Mouse (Mus musculus) embryonic facial prominence, embryonic 12.5 days (tissue): ENCODE data around the gene Gm4559. TPM values are rescaled to one million over a fixed set of nuclear protein-coding genes. Genes with fewer than 3 reads are reported as not detected.
A peak's percentile ranks its signal among the peaks of the same experiment; 100 is the strongest.
"Not testable (repeated sequence)": the region's sequence is repeated elsewhere in the genome, so short reads cannot be mapped to it uniquely, and the experiment has no call there.

Experiments
- ATAC-seq: fragments of 200-750 bp; cut with Nextera tagmentation; 2 replicates; pipeline ENCODE4 v1.8.0; 2017; ENCODE audit not compliant: insufficient number of reproducible peaks, insufficient read depth, low FRiP score, low TSS enrichment
- H3K27ac ChIP-seq: fragments of 300-500 bp; sonication (generic); 2 replicates; pipeline ENCODE4 v1.5.1; 2016; ENCODE audit warnings: mild to moderate bottlenecking
- H3K27me3 ChIP-seq: fragments of 300-500 bp; sonication (generic); 2 replicates; pipeline ENCODE4 v1.6.1; 2016; ENCODE audit warnings: mild to moderate bottlenecking, moderate library complexity
- H3K36me3 ChIP-seq: fragments of 300-500 bp; sonication (generic); 2 replicates; pipeline ENCODE4 v1.6.1; 2016; ENCODE audit warnings: mild to moderate bottlenecking
- H3K4me1 ChIP-seq: fragments of 300-500 bp; sonication (generic); 2 replicates; pipeline ENCODE4 v1.6.1; 2016
- H3K4me2 ChIP-seq: fragments of 300-500 bp; sonication (generic); replicated peaks from 2 replicates; pipeline ENCODE4 v1.6.1; 2016; ENCODE audit warnings: mild to moderate bottlenecking, moderate library complexity
- H3K4me3 ChIP-seq: fragments of 300-500 bp; sonication (generic); 2 replicates; pipeline ENCODE4 v1.5.1; 2016; ENCODE audit warnings: mild to moderate bottlenecking
- H3K9ac ChIP-seq: fragments of 300-500 bp; sonication (generic); 2 replicates; pipeline ENCODE4 v1.6.1; 2016; ENCODE audit warnings: mild to moderate bottlenecking, moderate library complexity
- H3K9me3 ChIP-seq: fragments of 300-500 bp; sonication (generic); 2 replicates; pipeline ENCODE4 v1.6.1; 2016; ENCODE audit warnings: mild to moderate bottlenecking, moderate library complexity
- WGBS: fragments of 180-500 bp; shearing (Covaris S2); methylation state at CpG from one replicate; pipeline ENCODE4 v1.1.7; 2016; 5-methylcytosine and 5-hydroxymethylcytosine counted together
- polyA plus RNA-seq: library from polyadenylated mRNA; unstranded; fragments of >200 nt; fragmentation: Nextera tagmentation; extraction: Ambion mirVana; gene quantifications from 2 replicates; pipeline ENCODE4 v1.2.1, GENCODE M21; 2016

Gm4559 gene
- not detected in 2 replicates for polyA plus RNA-seq

DNA sequence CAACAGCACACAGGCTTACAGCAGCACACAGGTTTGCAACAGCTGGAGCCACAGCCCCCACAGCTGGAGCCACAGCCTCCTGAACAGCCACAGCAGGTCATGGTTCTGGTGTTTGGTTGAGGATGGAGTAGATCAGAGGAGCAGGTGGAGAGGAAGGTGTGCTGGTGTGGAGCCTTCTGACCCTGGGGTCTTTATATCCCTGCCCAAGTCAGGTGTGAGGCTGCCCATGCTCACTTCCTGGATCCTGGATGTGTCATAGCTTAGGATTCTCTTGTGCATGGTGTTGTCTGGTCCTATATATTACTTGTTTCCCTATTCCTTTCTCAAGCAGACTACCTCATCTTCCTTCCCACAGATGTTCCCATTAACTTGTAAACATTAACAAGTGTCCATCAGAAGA lies at the start of gene Gm4559:
Gene Gm4559, minus strand, starts transcription at position 101 of the 400 bp plus-strand sequence.
- H3K27me3 ChIP-seq, H3K4me3 ChIP-seq, H3K9ac ChIP-seq, H3K4me1 ChIP-seq, H3K9me3 ChIP-seq, H3K27ac ChIP-seq, H3K36me3 ChIP-seq, ATAC-seq, H3K4me2 ChIP-seq: not testable (repeated sequence)

GRCm38 (mm10) chr7:142323396-142324117 lies 49.4 kb upstream of the Gm4559 start:
- H3K4me3 ChIP-seq = no peak overlapping the region
- H3K9me3 ChIP-seq = no peaks in the 10 kb centered on the region
- H3K36me3 ChIP-seq = no peaks in the 10 kb centered on the region
- 80% methylated on average over 12 of the region's 12 CpGs for WGBS
- H3K4me2 ChIP-seq = no peak overlapping the region
- H3K9ac ChIP-seq = no peak overlapping the region
- no peak for ATAC-seq
- H3K27me3 ChIP-seq = no peaks in the 10 kb centered on the region
- peaks cover 23% of the 10 kb centered on the region; the same call in 1 of the 2 replicates for H3K4me1 ChIP-seq
- 0 out of 2 replicates have a peak overlapping the region, but pooled peaks have one; percentile 80 for H3K27ac ChIP-seq

DNA sequence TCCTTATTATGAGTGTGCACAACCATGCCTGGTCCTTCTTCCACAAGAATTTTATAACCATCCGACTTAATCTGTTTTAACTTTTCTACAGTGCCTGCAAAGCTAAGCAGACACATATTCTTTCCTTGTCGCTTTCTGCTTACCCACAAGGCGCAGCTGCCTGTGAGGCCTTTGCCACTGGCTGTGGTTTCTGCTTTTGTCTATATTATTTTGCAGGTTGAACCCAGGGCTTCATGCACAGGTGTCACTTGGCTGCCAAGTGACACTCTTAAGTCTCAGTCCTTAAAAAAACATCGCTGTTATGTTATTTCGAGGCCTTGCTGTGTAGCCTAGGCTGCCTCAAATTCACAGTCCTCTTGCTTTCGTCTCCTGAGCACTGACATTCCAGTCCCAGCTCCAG lies 48.5 kb upstream of the Gm4559 start:
- Histone ChIP-seq H3K36me3 (no peaks in the 10 kb centered on the region), H3K4me2 (no peak overlapping the region), H3K27me3 (no peaks in the 10 kb centered on the region), H3K4me1 (peaks cover 23% of the 10 kb centered on the region; the same call in 1 of the 2 replicates), H3K9me3 (no peaks in the 10 kb centered on the region), H3K9ac (no peak overlapping the region), H3K4me3 (no peak overlapping the region), H3K27ac (peak overlapping the region; percentile 80)
- no peak for ATAC-seq
- WGBS = 82% methylated on average over 6 of the region's 6 CpGs

- not testable (repeated sequence) for H3K9me3 ChIP-seq, H3K9ac ChIP-seq, H3K4me2 ChIP-seq, H3K27me3 ChIP-seq, H3K4me3 ChIP-seq, H3K36me3 ChIP-seq
- H3K27ac ChIP-seq = peak overlapping the region; percentile 80
- peaks cover 23% of the 10 kb centered on the region; the same call in 1 of the 2 replicates for H3K4me1 ChIP-seq
- ATAC-seq = peak; percentile 77
- WGBS = 26% methylated on average over 6 of the region's 10 CpGs
Observed at GRCm38 (mm10) chr7:142321637-142322306, 47.6 kb upstream of the Gm4559 start.

DNA sequence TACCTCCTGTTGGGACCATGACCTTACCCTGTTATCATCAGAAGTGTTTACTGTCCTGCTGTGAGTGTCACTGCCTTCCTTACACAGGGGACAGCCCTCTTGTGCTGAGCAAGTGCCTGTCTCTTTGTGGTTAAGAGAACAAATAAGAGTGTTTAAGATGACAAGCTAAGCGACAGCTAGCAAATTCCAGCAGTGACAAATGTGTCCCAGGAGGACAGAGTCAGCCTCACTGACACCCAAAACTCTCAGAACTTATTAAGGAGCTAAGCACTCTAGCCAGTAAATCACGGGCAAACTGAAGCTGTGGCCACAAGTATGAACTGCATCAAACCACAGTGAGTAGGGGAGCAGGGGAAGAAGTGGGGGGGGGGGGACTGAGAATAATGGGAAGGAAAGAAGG lies 46.7 kb upstream of the Gm4559 start:
- Histone ChIP-seq H3K9ac (no peak overlapping the region), H3K9me3 (no peaks in the 10 kb centered on the region), H3K4me3 (no peak overlapping the region), H3K27ac (peak overlapping the region; percentile 75), H3K4me2 (no peak overlapping the region), H3K27me3 (no peaks in the 10 kb centered on the region), H3K4me1 (peaks cover 23% of the 10 kb centered on the region; the same call in 1 of the 2 replicates), H3K36me3 (no peaks in the 10 kb centered on the region)
- 25% methylated on average over 2 of the region's 2 CpGs for WGBS
- ATAC-seq = no peak

DNA sequence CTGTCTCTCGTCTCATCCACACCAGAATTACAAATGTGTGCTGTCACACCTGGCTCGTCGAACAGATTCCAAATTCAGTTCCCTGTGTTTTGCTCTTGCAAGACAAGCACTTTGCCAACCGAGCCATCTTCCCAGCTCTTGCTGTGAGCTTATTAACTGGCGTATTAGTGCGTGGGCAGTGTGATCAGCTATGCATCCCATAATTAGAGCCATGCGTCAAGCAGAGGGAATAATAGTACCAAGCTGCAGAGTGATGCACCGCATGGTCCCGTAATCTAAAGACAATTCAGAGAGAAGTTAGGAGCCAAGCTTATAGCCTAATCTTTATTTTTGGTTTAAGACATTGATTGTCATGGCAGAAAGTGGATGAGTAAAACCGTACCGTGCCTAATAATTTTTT lies 45.0 kb upstream of the Gm4559 start:
- Histone ChIP-seq H3K4me2 (no peak overlapping the region), H3K4me1 (peaks cover 23% of the 10 kb centered on the region; the same call in 1 of the 2 replicates), H3K27me3 (no peaks in the 10 kb centered on the region), H3K36me3 (no peaks in the 10 kb centered on the region), H3K9me3 (no peaks in the 10 kb centered on the region), H3K9ac (no peak overlapping the region), H3K27ac (no peak overlapping the region; the same call in 1 of the 2 replicates), H3K4me3 (no peak overlapping the region)
- WGBS = 79% methylated on average over 11 of the region's 11 CpGs
- no peak for ATAC-seq

GRCm38 (mm10) chr7:142317216-142317615 lies 43.1 kb upstream of the Gm4559 start:
- WGBS = 81% methylated on average over 5 of the region's 5 CpGs
- Histone ChIP-seq H3K36me3 (no peaks in the 10 kb centered on the region), H3K27me3 (no peaks in the 10 kb centered on the region), H3K27ac (no peak overlapping the region), H3K4me2 (no peak overlapping the region), H3K4me3 (no peak overlapping the region), H3K4me1 (peaks cover 23% of the 10 kb centered on the region; the same call in 1 of the 2 replicates), H3K9ac (no peak overlapping the region; the same call in 1 of the 2 replicates), H3K9me3 (no peaks in the 10 kb centered on the region)
- ATAC-seq = no peak

GRCm38 (mm10) chr7:142316558-142316957 lies 42.4 kb upstream of the Gm4559 start:
- Histone ChIP-seq H3K9ac (no peak overlapping the region), H3K36me3 (no peaks in the 10 kb centered on the region), H3K27ac (no peak overlapping the region), H3K9me3 (no peaks in the 10 kb centered on the region), H3K4me2 (no peak overlapping the region), H3K4me1 (peaks cover 20% of the 10 kb centered on the region; the same call in 1 of the 2 replicates), H3K4me3 (no peak overlapping the region), H3K27me3 (no peaks in the 10 kb centered on the region)
- ATAC-seq = no peak
- 35% methylated on average over 6 of the region's 6 CpGs for WGBS

GRCm38 (mm10) chr7:142314600-142315285 lies 40.6 kb upstream of the Gm4559 start:
- H3K27ac ChIP-seq = no peak overlapping the region
- no peak for ATAC-seq

GRCm38 (mm10) chr7:142303929-142304328 lies 29.8 kb upstream of the Gm4559 start:
- not testable (repeated sequence) for H3K4me3 ChIP-seq, H3K9ac ChIP-seq, H3K4me1 ChIP-seq, H3K27ac ChIP-seq, H3K36me3 ChIP-seq, H3K9me3 ChIP-seq, H3K27me3 ChIP-seq, H3K4me2 ChIP-seq, ATAC-seq
- WGBS = 100% methylated on average over 1 of the region's 1 CpGs

More at GRCm38 (mm10) chr7:142314600-142315285, 40.6 kb upstream of the Gm4559 start:
- H3K36me3 ChIP-seq = no peaks in the 10 kb centered on the region
- no peak overlapping the region for H3K4me2 ChIP-seq
- H3K4me1 ChIP-seq = peaks cover 6% of the 10 kb centered on the region; the same call in 1 of the 2 replicates
- WGBS = 50% methylated on average over 5 of the region's 5 CpGs
- no peak overlapping the region for H3K4me3 ChIP-seq
- H3K9ac ChIP-seq = no peak overlapping the region
- H3K27me3 ChIP-seq = no peaks in the 10 kb centered on the region
- H3K9me3 ChIP-seq = no peaks in the 10 kb centered on the region

DNA sequence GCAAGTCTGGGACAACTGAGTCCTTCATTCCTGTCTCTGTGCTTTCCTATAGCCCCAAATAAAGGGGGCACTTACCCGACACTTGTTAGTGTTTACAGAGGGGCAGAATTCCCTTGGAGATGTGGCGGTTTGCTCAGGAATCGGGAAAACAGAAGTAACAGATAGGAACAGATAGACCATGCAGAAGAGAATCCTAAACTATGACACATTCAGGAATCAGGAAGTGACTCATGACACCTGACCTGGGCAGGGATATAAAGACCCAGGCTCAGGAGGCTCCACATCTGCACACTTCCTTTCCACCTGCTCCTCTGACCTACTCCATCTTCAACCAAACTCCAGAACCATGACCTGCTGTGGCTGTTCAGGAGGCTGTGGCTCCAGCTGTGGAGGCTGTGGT lies 29.1 kb upstream of the Gm4559 start, which contains the start of gene Krtap5-4:
Gene Krtap5-4, plus strand, starts transcription at position 301 of the 400 bp plus-strand sequence.
- no peaks in the 10 kb centered on the region for H3K36me3 ChIP-seq
- WGBS = 71% methylated on average over 3 of the region's 3 CpGs
- no peak within 1 kb of the TSS for H3K27ac ChIP-seq
- H3K4me1 ChIP-seq = no peaks in the 10 kb centered on the region
- no peak within 1 kb of the TSS; the same call in 1 of the 2 replicates for H3K9ac ChIP-seq
- H3K4me2 ChIP-seq = no peak within 1 kb of the TSS
- 0 out of 2 replicates have a peak, but pooled peaks cover 3% of the 10 kb centered on the region for H3K27me3 ChIP-seq
- no peak for ATAC-seq
- no peaks in the 10 kb centered on the region for H3K9me3 ChIP-seq
- no peak within 1 kb of the TSS for H3K4me3 ChIP-seq
